Mouse (Mus musculus) gastrocnemius, postnatal 25 days (tissue): Measurements from ENCODE around the gene Olfr960. TPM values are rescaled to one million over a fixed set of nuclear protein-coding genes. Genes with fewer than 3 reads are reported as not detected.

Source experiments
- DNase-seq: peaks from one replicate; pipeline ENCODE4 v3.0.0; 2022
- long read RNA-seq, 2 experiments: library from polyadenylated mRNA; stranded (forward); transcript quantifications; one replicate each; pipeline ENCODE4 v2.0.0; 2021
- total RNA-seq, 2 experiments: library from RNA; stranded (reverse); gene quantifications; 1 replicate in 1 of 2; 2 replicates in 1 of 2; pipeline ENCODE4 v1.2.3; 2021

Olfr960 gene
- not detected for total RNA-seq
- long read RNA-seq, experiment 1: 0 reads
- long read RNA-seq, experiment 2: 0 reads

DNA sequence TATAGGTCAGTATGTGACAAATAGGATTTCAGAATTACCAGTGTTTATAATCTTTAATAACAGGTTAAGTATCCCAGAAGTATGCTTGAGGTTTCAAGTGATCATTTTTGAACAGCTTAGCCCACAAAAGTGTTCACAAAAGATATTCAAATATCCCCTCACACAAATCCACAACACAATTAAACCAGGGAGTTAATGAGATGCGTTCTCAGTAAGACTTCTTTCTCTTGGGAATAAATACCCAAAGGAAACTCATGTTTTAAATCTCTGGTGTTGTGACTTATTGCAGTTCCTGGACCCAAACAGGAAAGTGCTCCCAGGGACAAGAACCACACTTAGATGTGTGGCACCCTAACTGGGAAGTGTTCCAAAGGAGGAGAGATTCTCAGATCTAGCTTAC is at the start of gene Olfr960:
Olfr960 (plus strand) TSS at position 301 of the 400 bp plus-strand sequence.
- DNase-seq: no peak

DNA sequence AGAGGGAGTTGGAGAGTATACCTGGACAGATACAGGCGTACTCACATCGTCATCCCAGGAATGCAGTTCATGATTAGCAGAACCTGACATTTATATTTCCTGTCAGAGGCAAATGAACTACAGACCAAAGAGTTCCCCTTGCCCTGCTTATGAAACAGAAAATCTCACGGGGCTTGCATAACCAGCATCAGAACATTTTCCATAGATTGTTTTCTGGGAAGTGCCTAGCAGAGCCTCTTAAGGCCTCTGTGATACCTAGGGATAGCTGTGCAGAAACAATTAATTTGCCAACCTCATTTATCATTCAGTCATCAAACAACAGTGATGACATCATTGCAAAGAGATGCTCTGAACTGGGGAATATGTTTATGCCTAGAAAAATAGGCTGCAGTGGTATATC is 45.7 kb upstream of the Olfr960 start, which contains the start of gene Olfr959:
Olfr959 (minus strand) TSS at position 101 of the 400 bp plus-strand sequence.
- no peak for DNase-seq

DNA sequence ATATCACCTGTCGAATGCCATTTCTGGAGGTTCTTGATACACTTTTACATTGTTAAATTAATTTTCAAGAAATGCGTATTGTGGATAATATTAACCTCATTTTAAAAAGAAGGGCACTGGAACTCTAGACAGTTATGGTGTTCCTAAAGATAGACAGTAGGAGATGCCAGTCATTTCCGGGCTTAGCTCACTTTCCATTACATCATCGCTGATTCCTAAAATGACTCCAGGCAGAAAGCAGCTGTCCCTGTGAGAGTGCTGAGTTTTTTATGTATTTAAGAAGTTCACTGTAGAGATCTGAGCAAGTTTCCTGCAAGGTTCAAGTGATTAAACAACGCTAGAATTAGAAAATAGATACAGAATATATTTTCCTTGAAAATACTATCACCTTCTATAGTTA is 44.1 kb upstream of the Olfr960 start:
- DNase-seq: no peak

DNA sequence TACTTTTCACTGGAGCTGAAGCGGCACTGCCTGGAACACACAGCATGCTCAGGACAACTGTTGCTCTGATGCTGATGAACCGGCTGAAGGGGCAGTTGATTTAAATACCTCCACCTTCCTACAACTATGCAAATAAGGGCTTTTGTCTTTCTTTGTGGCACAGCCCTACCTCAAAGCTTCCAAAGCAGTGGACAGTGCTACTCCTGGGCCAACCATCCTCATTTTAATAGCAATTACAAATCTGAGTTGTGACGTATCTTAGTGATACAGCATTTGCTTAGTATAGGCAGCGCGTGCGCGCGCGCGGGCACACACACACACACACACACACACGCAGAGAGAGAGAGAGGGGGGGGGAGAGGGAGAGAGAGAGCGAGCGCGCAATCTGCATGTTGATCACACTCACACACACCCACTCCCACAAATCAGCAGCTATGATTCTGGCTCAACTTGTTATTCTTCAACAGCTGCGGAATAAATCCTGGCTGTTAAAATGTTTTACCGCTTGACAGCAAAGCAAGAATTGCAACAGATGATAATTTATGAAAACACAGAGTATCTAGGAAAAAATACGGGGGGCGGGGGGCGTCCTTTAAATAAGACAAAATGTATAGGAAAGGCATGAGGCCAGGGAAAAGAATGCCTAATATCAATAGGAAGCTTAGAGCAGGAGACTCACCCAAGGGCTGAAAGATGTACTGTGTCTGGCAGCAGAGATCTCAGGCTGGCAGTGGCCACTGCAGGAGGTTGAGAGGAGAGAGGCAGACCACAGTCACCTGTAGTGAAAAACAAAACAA is 18.4 kb upstream of the Olfr960 start:
- no peak for DNase-seq

DNA sequence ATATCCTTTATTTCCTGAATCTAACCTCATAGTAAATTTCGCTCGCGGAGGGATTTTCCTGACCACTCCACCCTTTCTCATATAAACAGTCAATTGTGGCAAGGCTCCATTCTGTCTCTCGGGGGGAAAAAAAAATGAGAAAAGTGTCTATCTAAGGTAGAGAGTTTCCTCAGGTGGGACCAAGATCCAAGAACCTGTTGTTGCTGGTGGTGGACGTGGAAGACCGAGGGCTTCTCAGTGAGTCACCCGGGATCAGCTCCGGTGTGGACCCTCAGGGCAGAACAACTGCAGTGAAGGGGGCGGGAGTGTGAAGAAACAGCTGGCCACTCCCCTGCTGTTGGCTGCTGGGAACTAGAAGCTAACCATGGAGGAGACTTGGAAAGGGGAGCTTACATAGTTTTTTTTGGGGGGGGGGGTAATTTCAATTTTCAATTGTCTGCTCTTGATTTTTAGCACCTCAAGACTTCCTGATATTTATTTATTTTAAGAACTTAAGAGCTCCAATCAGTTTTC is 17.8 kb upstream of the Olfr960 start:
- DNase-seq: no peak

DNA sequence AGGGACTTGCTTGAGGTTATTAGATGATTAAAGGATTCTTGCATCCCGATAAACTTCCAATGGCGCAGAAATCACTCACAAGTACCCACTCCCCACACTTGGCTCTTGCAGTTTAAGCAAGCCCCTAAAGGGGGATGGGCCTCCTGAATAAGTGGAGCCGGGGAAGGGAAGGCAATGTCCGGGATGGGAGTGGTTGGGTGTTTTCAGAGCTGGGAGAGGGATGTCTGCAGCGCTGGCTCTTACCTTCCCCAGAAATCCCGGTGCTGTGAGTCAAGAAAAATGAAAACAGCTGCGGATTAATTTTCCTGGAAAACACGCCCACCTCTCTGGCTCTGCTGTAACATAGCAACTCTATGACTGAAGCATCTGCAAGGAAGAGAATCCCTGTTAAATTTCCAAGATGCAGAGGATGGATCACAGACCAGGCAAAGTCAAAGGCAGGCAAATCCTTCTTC is 17.1 kb upstream of the Olfr960 start, which contains the start of gene AW551984:
AW551984 (minus strand) TSS at position 405 of the 455 bp plus-strand sequence.
- no peak for DNase-seq

DNA sequence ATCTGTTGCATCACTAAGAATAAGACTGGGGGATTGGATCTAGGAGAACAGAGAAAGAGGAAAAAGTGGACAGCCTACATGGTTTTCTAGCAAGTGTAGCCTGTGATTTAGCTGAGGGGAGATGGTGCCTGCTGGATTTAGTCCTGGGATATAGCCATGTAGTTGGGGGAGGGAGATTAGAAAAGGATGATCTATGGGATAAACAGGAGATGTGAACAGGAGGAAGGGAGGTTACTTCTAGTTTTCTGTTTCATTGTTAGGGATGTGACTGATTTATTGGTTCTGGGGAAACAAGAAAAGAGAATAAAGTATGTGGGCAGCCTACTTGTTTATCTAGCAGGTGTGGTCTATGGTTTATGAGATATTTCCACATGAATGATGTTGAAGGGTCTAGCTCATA is 12.7 kb upstream of the Olfr960 start:
- no peak for DNase-seq

DNA sequence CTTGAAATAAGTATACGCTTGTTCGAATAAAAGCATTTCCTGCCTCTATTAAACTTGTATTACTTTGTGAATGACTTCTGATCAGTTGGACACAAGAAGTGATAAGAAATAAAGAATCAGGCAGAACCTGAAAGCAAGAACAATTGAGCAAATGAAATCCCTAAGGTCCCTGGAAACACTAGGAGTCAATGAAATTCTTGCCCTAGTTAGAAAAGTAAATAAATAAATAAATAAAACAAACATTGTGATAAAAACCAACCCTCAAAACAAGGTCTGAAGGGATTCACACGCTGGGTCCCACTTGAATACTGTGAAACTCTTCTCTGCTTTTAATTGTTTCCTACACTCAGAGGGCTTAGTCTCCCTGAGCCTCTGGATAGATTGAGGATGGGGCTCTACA is 10.8 kb upstream of the Olfr960 start, which contains the start of gene Olfr148:
Olfr148 (plus strand) TSS at position 301 of the 400 bp plus-strand sequence.
- no peak for DNase-seq

DNA sequence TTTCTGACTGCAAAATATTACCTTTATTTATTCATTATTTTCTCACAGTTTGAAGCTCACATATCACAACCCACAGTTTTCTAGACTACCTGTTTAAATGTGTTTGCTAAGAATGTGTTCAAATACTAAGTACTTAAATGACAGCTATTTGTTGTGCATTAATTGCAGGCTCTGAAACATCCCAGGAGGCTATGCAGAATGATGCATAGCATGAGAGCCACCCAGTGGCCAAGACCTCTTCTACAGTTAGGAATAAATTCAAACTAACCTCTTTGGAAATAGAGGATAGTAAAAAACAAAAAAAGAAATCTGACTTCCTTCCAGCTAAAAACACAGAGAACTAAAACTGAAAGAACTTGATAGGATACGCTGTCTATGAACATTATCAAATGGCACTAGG is 9.2 kb upstream of the Olfr960 start:
- DNase-seq: no peak

DNA sequence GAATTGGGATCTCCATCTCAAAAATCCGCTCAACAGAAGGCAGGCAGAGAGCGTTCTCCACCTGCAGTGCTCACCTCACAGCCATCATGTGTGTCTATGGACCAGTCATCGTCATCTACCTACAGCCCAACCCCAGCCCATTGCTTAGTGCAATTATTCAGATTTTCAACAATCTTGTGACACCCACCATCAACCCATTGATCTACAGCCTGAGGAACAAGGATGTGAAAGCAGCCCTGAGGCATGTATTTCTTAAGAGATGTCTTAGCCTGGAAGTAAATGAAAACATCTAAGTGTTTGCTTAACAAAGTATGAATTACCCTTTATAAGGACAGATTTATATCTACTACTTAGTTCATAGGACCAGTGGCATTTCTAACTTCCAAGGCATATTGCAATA is 2.6 kb downstream of the Olfr960 start:
- DNase-seq: no peak

DNA sequence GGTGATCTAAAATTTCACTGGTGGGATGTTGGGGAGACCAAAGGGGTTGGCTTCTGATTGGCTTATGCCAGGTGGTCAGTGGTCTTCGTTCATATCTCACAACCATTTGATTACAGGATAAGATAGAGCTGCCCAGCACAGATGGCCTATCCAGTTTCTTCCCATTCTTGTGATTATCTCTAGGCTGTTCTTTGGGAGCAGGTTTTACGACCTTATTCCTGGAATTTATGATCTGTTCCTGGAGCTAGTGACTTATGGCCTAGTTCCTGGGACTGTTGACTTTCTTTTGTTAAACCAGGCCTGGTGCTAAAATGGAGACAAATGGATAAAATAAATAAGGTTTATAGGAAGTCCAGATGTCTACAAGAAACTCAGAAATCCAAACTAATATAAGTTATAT is 3.5 kb downstream of the Olfr960 start:
- DNase-seq: no peak

DNA sequence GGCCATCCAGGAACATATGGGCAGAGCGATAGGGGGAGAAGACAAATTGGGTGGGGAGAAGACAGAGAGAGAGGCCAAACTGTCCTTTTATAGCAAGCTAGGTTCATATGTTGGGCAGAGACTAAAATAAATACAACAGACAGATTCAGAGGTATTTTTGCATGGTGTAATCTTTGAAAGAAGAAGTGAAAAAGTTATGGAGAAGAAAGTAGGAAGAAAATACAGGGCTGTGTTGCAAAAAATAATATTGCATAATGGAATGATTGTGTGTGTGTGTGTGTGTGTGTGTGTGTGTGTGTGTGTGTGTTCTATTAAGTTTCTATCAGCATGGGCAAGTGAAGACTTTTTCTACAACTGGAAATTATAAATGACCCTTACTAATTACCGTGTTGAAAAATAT is 7.9 kb downstream of the Olfr960 start:
- DNase-seq: no peak

DNA sequence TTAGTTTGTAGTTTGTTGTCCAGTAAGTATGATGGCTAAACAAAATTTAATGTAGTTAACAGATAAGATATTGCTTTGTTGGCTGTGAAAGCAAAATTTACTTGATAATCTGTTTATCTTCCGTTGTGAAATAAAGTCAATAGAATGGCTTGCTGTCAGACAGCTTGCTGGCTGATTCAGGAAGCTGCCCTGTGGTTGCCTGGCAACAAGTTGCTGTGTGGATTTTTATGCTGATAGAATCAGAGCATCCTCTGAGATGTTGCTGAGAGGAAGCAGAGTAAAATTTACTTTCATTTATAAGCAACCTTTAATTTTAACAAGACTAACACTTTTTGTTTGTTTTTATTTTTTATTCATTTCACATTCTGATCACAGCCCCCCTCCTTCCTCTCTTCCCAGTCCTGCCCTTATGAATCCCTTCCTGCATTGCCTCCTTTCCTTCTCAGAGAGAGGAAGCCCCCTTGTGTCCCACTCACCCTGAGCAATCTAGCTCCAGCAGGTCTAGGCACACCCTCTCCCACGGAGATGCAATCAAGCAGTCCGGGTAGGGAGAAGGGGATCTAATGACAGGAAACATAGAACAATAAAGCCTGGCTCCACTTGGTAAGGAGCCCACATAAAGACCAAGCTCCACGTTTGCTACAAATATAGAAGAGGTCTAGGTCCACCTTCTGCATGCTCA is 12.9 kb downstream of the Olfr960 start:
- no peak for DNase-seq

DNA sequence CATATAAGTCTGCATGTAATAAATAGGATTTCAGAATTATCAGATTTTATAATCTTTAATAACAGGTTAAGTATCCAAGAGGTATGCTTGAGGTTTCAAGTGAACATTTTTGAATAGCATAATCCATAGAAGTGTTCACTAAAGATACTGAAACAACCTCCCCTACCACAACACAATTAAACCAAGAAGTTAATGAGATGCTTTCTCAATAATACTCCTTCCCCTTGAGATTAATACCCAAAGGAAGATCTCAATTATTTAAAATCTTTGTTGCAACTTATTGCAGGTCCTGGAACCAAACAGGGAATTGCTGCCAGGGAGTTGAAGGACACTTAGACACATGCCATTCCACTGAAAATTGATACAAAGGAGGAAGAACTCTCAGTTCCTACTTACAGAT is 23.6 kb downstream of the Olfr960 start, which contains the start of gene Olfr961:
Olfr961 (plus strand) TSS at position 301 of the 400 bp plus-strand sequence.
- DNase-seq: no peak

DNA sequence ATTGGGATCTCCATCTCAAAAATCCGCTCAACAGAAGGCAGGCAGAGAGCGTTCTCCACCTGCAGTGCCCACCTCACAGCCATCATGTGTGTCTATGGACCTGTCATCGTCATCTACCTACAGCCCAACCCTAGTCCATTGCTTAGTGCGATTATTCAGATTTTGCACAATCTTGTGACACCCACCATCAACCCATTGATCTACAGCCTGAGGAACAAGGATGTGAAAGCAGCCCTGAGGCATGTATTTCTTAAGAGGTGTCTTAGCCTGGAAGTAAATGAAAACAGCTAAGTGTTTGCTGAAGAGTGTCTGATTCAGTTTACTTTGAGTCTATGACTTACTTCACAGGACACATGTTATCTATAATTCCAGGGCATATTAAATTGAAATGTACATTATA is 26.2 kb downstream of the Olfr960 start:
- DNase-seq: no peak

DNA sequence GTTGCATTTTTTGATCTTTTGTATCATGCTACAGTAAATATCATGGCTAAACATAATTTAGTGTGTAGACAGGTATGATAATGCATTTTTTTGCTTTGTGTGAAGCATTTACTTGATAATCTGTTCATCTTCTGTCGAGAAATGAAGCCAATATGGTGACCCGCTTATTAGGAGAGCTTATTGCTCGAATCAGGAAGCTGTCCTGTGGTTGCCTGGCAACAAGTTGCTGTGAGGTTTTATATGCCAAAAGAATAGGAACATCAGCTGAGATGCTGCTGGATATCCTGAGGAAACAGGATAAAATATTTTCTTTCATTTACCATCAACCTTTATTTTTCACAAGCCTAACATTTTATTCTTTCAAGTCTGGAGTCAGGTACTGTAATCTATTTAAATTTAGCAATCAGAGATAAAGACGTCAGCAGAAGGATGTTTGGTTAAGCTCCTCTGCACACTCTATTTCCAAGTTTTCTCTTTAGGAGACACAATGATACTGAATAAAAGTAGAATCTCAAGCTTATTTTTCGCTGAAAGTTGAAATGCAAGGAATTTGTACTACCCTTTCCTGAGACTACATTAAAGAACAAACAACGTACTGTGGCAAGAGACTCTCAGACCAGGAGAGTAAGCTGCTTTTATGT is 33.7 kb downstream of the Olfr960 start:
- no peak for DNase-seq

DNA sequence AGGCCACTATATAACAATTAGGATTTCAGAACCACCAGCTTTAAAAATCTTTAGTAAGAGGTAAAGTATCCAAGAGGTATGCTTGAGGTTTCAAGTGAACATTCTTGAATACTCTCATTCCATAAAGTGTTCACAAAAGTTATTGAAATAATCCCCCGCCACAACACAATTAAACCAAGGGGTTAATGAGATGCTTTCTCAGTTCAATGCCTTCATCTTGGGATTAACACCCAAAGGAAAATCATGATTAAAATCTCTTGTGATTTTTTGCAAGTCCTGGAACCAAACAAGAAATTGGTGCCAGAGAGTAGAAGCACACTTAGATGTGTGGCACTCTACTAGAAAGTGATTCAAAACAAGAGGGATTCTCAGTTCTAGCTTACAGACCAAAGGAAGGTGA is 45.7 kb downstream of the Olfr960 start, which contains the start of gene Olfr963:
Olfr963 (plus strand) TSS at position 301 of the 400 bp plus-strand sequence.
- no peak for DNase-seq

DNA sequence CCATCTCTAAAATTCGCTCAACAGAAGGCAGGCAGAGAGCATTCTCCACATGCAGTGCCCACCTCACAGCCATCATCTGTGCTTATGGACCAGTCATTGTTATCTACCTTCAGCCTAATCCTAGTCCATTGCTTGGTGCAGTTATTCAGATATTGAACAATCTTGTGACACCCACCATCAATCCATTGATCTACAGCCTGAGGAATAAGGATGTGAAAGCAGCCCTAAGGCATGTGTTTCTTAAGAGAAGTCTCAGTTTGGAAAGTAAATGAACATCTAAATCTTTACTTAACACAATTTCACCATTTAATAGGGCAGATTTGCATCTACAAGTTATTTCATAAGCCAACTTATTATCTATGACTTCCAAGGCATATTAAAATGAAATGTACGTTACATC is 48.5 kb downstream of the Olfr960 start:
- DNase-seq: no peak
